Mouse (Mus musculus): ENCODE data around the gene Cnnm4.

DNA sequence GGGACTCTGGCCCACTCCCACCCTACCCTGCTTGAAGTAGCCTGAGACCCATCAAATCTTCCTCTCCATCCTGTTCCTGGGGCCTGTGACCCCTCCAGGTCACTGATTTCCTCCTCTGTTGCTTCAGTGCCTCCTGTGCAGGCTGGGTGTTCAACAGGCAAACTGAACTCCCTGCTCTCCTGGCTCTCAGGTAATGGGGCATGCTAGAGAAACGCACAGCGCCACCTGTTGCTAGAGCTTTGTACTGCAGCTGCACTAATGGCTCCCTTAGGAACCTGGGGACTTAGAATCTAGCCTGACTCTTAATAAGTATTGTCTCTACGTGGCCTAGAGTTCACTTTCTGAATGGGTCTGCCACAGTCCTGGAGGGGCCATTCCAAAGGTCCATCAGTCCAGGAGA is 29.8 kb downstream of the Cnnm4 start:
- TF ChIP-seq CTCF (conservative IDR thresholded peaks at IDR 0.05; ENCODE audit: insufficient read depth, insufficient read length, low read depth, low read length) (peak; percentile 97), POLR2A (IDR thresholded peaks at IDR 0.05; ENCODE audit: low read depth, low read length) (no peak)
